Mouse (Mus musculus) heart, postnatal 25 days (tissue): ENCODE results near the gene Alg11. TPM values are rescaled to one million over a fixed set of nuclear protein-coding genes. Genes with fewer than 3 reads are reported as not detected.

Source experiments
- DNase-seq: peaks from one replicate; pipeline ENCODE4 v3.0.0; 2022; ENCODE audit warnings: low spot score
- intact Hi-C: fragments of 180-260 bp; cut with DNase I; formaldehyde crosslinking; loops from one replicate; pipeline ENCODE4 v1.15.1; 2025
- total RNA-seq, 2 experiments: library from RNA; stranded (reverse); gene quantifications; 2 replicates each; pipeline ENCODE4 v1.2.3; 2021

Alg11 gene
- total RNA-seq, 2 experiments from 2014 or later, result 7.6 to 8.3 TPM

GRCm38 (mm10) chr8:22059821-22060445 lies 588 bp upstream of the Alg11 start, which contains the start of gene Atp7b:
Atp7b (minus strand) TSS chr8:22060305.
- intact Hi-C loops, result loop anchor here (5.0 kb wide), 1 partner anchor 107 kb away; the partner anchor contains the start of gene Nek3
- DNase-seq, result no peak

GRCm38 (mm10) chr8:22061126-22061525 lies 605 bp downstream of the Alg11 start:
- intact Hi-C loops, result loop anchor here (5.0 kb wide), 1 partner anchor 106 kb away; the partner anchor contains the start of gene Nek3
- no peak for DNase-seq

GRCm38 (mm10) chr8:22079313-22080007 lies 18.9 kb downstream of the Alg11 start:
- DNase-seq, result no peak
- intact Hi-C loops, result no loop called here

- intact Hi-C loops, result no loop called here
- DNase-seq, result no peak
Observed at GRCm38 (mm10) chr8:22089226-22089625, 28.7 kb downstream of the Alg11 start.

- no peak for DNase-seq
- intact Hi-C loops, result loop anchor here (10.0 kb wide), 1 partner anchor 97 kb away; no protein-coding TSS in a partner anchor
Observed at GRCm38 (mm10) chr8:22091568-22091967, 31.0 kb downstream of the Alg11 start.

GRCm38 (mm10) chr8:22107020-22107419 lies 46.5 kb downstream of the Alg11 start:
- intact Hi-C loops, result no loop called here

More at GRCm38 (mm10) chr8:22107020-22107419, 46.5 kb downstream of the Alg11 start:
- no peak for DNase-seq

Other genes starting within 250 kb of the Alg11 start
- not detected for gene Defb50, start 237.2 kb upstream of the Alg11 start, total RNA-seq
- gene Defb2, start 220.8 kb upstream of the Alg11 start, total RNA-seq, result not detected
- gene Defb10, start 201.8 kb upstream of the Alg11 start, total RNA-seq, result not detected
- gene Defb9, start 175.3 kb upstream of the Alg11 start, total RNA-seq, result not detected
- gene Defb11, start 154.3 kb upstream of the Alg11 start, total RNA-seq, result not detected
- not detected for gene Defb15, start 128.0 kb upstream of the Alg11 start, total RNA-seq
- gene Defb35, start 122.4 kb upstream of the Alg11 start, total RNA-seq, result not detected
- gene Defb13, start 114.0 kb upstream of the Alg11 start, total RNA-seq, result not detected
- not detected for gene Fam90a1a, start 102.0 kb upstream of the Alg11 start, total RNA-seq
- gene Ccdc70, start 90.9 kb upstream of the Alg11 start, total RNA-seq, result not detected
- gene Atp7b, start 416 bp upstream of the Alg11 start, total RNA-seq, result under 1 TPM; 0.08 to 0.11 TPM
- gene Nek5, start 64.3 kb downstream of the Alg11 start, total RNA-seq, result not detected
- 1 to 10 TPM; 1.7 to 2.3 TPM for gene Nek3, start 105.7 kb downstream of the Alg11 start, total RNA-seq
- gene Ckap2, start 125.1 kb downstream of the Alg11 start, total RNA-seq, result under 1 TPM; 0.65 to 0.67 TPM
- gene Vps36, start 132.1 kb downstream of the Alg11 start, total RNA-seq, result 10 to 100 TPM; 27.4 to 27.7 TPM
- gene Thsd1, start 166.6 kb downstream of the Alg11 start, total RNA-seq, result 1 to 10 TPM; 5.4 to 6.2 TPM
- gene Tpte, start 222.7 kb downstream of the Alg11 start, total RNA-seq, result not detected